Mouse (Mus musculus) lung, postnatal 0 days (tissue): Measurements from ENCODE around the gene Trak1. TPM values are rescaled to one million over a fixed set of nuclear protein-coding genes. Genes with fewer than 3 reads are reported as not detected.

Source experiments
- ATAC-seq: fragments of 200-750 bp; cut with Nextera tagmentation; 2 replicates; pipeline ENCODE4 v1.8.0; 2017; ENCODE audit warnings: moderate library complexity
- DNase-seq: peaks from one replicate; pipeline ENCODE4 v3.0.0-alpha.2; 2016; ENCODE audit warnings: low spot score
- H3K27ac ChIP-seq: fragments of 300-500 bp; sonication (generic); 2 replicates; pipeline ENCODE4 v1.5.1; 2014; ENCODE audit warnings: antibody characterized with exemption, mild to moderate bottlenecking, low read length, mixed read lengths
- H3K27me3 ChIP-seq: fragments of 300-500 bp; sonication (generic); replicated peaks from 2 replicates; pipeline ENCODE4 v1.6.1; 2014; ENCODE audit warnings: low read length, mixed read lengths; ENCODE audit not compliant: insufficient read depth
- H3K36me3 ChIP-seq: fragments of 300-500 bp; sonication (generic); 2 replicates; pipeline ENCODE4 v1.6.1; 2014; ENCODE audit warnings: low read length, mixed read lengths; ENCODE audit not compliant: insufficient read depth
- H3K4me1 ChIP-seq: fragments of 300-500 bp; sonication (generic); 2 replicates; pipeline ENCODE4 v1.6.1; 2014; ENCODE audit warnings: antibody characterized with exemption, low read depth, low read length, mixed read lengths; ENCODE audit not compliant: insufficient read depth
- H3K4me2 ChIP-seq: fragments of 300-500 bp; sonication (generic); replicated peaks from 2 replicates; pipeline ENCODE4 v1.6.1; 2014; ENCODE audit warnings: low read depth, mild to moderate bottlenecking, low read length, moderate library complexity, mixed read lengths
- H3K4me3 ChIP-seq: fragments of 300-500 bp; sonication (generic); 2 replicates; pipeline ENCODE4 v1.5.1; 2014; ENCODE audit warnings: low read depth, low read length
- H3K9ac ChIP-seq: fragments of 300-500 bp; sonication (generic); replicated peaks from 2 replicates; pipeline ENCODE4 v1.6.1; 2014; ENCODE audit warnings: low read depth, mild to moderate bottlenecking
- H3K9me3 ChIP-seq: fragments of 300-500 bp; sonication (generic); 2 replicates; pipeline ENCODE4 v1.6.1; 2016; ENCODE audit warnings: low read length, mixed read lengths
- CTCF ChIP-seq: IDR thresholded peaks from 2 replicates; pipeline ENCODE4 v1.5.1; 2016; ENCODE audit warnings: antibody characterized with exemption, mild to moderate bottlenecking
- EP300 ChIP-seq: IDR thresholded peaks from 2 replicates; pipeline ENCODE4 v1.6.1; 2016; ENCODE audit warnings: antibody characterized with exemption, mild to moderate bottlenecking, control low read depth
- WGBS: fragments of 180-500 bp; shearing (Covaris S2); extraction: QIAGEN DNeasy Blood & Tissue Kit; methylation state at CpG from one replicate; pipeline ENCODE4 v1.1.7; 2014; 5-methylcytosine and 5-hydroxymethylcytosine counted together
- polyA plus RNA-seq: library from polyadenylated mRNA; unstranded; fragments of >200 nt; fragmentation: Nextera tagmentation; extraction: Ambion mirVana; gene quantifications from 2 replicates; pipeline ENCODE4 v1.2.1, GENCODE M21; 2015

Trak1 gene
- polyA plus RNA-seq, 1 experiment from 2014 or later = 28.6 TPM

DNA sequence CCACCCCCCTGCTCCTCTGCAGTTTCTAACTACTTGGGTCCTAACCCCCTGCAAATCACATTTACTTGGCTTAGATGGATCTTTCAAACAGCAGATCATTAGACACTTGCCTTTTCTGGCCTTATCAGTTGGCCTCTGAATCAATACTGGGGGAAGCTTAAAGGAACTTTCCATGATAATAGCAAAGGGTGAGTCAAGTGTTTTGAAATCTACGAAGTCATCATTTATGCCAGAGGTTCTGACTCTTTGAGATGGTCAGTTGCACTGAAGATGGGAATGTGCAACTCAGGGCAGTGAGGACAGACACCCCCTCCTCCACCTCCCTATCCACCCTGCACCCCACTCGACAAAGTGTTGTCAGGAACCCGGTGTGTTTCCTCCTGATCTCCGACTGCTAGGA is 108.5 kb downstream of the Trak1 start:
- WGBS = 76% methylated on average over 4 of the region's 4 CpGs

DNA sequence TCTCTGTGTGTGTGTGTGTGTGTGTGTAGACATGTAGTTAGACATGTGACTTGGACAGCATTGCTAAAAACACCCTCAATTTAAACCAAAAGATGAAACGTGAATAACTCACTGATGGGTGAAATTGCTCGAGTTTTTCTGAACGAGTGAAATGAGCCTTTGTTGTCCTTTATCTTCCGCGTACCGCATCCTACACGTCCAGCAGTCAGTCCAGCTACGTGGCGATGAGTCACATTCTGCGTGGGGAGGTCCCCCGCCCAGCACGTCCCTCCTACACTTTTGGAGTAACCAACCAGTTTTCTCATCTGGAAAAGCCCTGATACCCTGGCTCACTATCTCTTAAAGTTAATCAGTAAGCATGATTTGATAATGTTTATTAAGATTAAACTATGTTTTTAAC is 116.9 kb downstream of the Trak1 start:
- H3K27ac ChIP-seq = no peak overlapping the region
- no peak overlapping the region for H3K9ac ChIP-seq
- no peaks in the 10 kb centered on the region for H3K36me3 ChIP-seq
- H3K9me3 ChIP-seq = no peaks in the 10 kb centered on the region
- DNase-seq (no peak), ATAC-seq (no peak)
- H3K27me3 ChIP-seq = no peaks in the 10 kb centered on the region
- no peak overlapping the region for H3K4me3 ChIP-seq
- 82% methylated on average over 12 of the region's 12 CpGs for WGBS
- no peaks in the 10 kb centered on the region for H3K4me1 ChIP-seq
- TF ChIP-seq EP300 (no peak), CTCF (no peak)
- no peak overlapping the region for H3K4me2 ChIP-seq

More for the DNA sequence above, 108.5 kb downstream of the Trak1 start:
- TF ChIP-seq EP300 (no peak), CTCF (no peak)
- Histone ChIP-seq H3K27ac (no peak overlapping the region), H3K4me2 (no peak overlapping the region), H3K4me3 (no peak overlapping the region), H3K4me1 (no peaks in the 10 kb centered on the region), H3K27me3 (no peaks in the 10 kb centered on the region), H3K36me3 (no peaks in the 10 kb centered on the region), H3K9ac (no peak overlapping the region), H3K9me3 (no peaks in the 10 kb centered on the region)
- ATAC-seq (no peak), DNase-seq (no peak)

DNA sequence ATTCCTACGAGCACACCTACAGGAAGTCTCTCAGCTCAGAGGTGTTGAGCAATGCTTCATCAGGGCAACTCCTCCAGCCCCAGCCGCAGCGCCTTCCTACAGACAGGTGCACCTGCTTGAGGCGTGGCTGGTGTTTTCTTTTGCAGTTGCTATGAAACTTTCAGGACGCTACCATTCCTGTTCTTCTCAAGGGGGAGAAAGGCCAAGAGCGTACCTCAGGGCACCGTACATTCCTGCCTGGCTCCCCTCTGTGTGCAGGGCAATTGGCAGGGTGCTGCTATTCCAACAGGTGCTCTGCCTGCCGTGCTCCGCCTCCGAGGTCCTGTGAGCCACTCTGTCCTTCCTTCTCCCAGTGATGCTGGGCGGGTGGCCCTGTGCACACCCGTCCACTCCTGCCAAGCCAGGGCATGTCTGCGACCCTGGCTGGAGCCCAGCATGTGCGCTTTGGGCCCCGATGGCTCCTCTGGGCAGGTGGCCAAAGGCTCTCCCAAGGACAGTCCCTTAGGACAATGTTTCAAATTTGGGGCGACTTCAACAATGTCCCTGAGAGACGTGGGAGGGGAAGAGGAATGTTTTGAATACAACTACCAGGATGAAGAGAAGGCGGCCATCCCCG is 118.4 kb downstream of the Trak1 start:
- ATAC-seq = peak; percentile 98
- H3K4me2 ChIP-seq = peak overlapping the region; percentile 43
- DNase-seq = peak; percentile 97
- peak overlapping the region; percentile 24 for H3K4me3 ChIP-seq
- no peak; the same call in 1 of the 2 replicates for TF ChIP-seq EP300
- TF ChIP-seq CTCF = 0 out of 2 replicates have a peak, but pooled peaks have one; percentile 5
- H3K9me3 ChIP-seq = no peaks in the 10 kb centered on the region
- no peaks in the 10 kb centered on the region for H3K36me3 ChIP-seq
- H3K27me3 ChIP-seq = no peaks in the 10 kb centered on the region
- H3K4me1 ChIP-seq = peaks cover 3% of the 10 kb centered on the region; the same call in 1 of the 2 replicates
- WGBS = 49% methylated on average over 19 of the region's 19 CpGs
- H3K27ac ChIP-seq = peak overlapping the region; percentile 60
- H3K9ac ChIP-seq = no peak overlapping the region

DNA sequence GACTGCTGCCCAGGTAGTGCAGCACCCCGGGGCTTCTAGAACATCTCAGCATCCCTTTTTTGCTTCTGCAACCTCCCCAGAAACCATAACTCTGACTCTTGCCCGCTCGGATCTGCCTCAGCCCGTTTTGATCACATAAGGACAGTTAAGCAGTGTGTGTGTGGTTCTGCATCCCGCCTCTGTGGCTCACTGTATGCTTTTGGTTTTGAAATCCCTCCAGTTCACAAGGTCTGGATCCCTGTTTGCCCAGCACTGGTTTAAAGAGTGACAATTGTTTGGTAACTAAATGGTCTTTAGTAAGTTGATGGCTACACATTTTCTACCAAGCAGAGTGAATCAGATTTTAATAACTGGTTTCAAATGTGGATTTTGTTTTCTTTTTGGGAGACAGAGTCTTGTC is 119.2 kb downstream of the Trak1 start:
- WGBS = 71% methylated on average over 5 of the region's 5 CpGs
- Histone ChIP-seq H3K27ac (peak overlapping the region; percentile 60), H3K4me2 (peak overlapping the region; percentile 43), H3K27me3 (no peaks in the 10 kb centered on the region), H3K9ac (no peak overlapping the region), H3K36me3 (no peaks in the 10 kb centered on the region), H3K9me3 (no peaks in the 10 kb centered on the region), H3K4me3 (peak overlapping the region; percentile 24), H3K4me1 (peaks cover 8% of the 10 kb centered on the region; the same call in 1 of the 2 replicates)
- ATAC-seq (no peak), DNase-seq (no peak)
- no peak for TF ChIP-seq CTCF
- TF ChIP-seq EP300 = no peak

DNA sequence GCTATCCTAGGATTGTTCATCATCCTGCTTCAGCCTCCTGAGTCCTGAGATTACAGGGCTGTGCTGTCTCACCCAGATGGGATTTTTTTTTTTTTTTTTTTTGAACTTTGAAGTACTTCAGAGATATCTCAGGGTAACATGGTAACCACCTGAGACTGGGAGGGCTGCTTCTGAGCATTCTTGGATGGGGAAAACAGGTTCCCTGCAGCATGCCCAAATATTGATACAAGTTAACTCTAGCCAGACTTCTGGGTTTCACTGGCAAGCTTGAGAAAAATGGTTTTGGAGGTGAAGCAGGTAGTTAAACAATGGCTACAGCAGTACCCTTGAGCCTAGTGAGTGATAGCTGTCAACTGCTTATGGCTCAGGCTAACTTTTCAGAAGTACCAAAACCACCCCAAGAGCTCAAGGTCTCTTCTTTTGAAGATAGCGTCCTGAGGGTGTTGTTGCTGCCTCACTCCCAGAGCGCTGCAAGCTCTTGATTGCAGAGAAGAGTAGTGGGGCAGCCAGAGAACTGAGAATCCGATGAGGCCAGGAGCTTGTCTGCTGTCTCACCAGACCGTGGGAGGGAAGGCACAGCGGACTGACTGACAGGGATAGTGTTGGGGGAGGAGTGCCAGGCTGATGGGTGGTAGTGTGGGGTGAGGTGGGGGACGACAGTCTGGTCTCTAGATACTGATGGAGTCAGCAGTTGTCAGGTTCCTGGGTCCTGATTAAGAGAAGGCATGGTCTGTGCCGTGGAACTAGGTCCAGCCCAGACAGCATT is 119.8 kb downstream of the Trak1 start:
- Histone ChIP-seq H3K27ac (peak overlapping the region; percentile 34), H3K9ac (no peak overlapping the region), H3K36me3 (no peaks in the 10 kb centered on the region), H3K4me1 (peaks cover 14% of the 10 kb centered on the region; the same call in 1 of the 2 replicates), H3K4me3 (no peak overlapping the region; the same call in 1 of the 2 replicates), H3K4me2 (peak overlapping the region; percentile 28), H3K27me3 (no peaks in the 10 kb centered on the region), H3K9me3 (no peaks in the 10 kb centered on the region)
- TF ChIP-seq EP300 = no peak
- no peak for TF ChIP-seq CTCF
- DNase-seq (peak; percentile 58), ATAC-seq (no peak)
- WGBS = 43% methylated on average over 7 of the region's 7 CpGs

DNA sequence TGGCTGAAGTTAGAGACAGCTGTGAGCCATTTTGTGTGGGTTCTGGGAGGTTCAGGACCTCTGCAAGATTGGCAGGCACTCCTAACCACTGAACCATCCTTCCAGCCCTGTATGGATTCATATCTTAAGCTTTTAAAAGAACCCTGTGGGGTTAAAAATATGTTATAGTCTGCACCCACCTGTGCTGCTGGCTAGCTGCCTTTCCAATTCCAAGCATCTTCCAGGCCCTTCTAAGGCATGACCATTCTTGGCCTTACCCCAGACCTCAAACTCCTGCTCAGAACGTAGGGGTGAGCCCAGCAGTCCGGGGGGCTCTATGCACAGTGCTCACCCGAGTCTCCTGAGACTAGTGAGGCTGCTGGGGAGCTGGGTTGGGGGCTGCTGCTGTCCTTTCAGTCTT is 121.7 kb downstream of the Trak1 start:
- TF ChIP-seq EP300 (no peak), CTCF (no peak)
- Histone ChIP-seq H3K4me2 (no peak overlapping the region), H3K4me3 (no peak overlapping the region), H3K36me3 (no peaks in the 10 kb centered on the region), H3K27ac (peak overlapping the region; percentile 84), H3K27me3 (no peaks in the 10 kb centered on the region), H3K9ac (no peak overlapping the region), H3K9me3 (no peaks in the 10 kb centered on the region), H3K4me1 (peaks cover 18% of the 10 kb centered on the region)
- no peak for ATAC-seq
- DNase-seq = no peak
- 66% methylated on average over 3 of the region's 3 CpGs for WGBS
